Mouse (Mus musculus) liver, postnatal 0 days (tissue): Measurements from ENCODE around the gene Mylip.

Experiments used
- CTCF ChIP-seq: sonication (generic); IDR thresholded peaks from 2 replicates; pipeline ENCODE4 v1.5.1; 2016; ENCODE audit warnings: antibody characterized with exemption, low read depth
- EP300 ChIP-seq: IDR thresholded peaks from 2 replicates; pipeline ENCODE4 v1.6.1; 2016; ENCODE audit warnings: antibody characterized with exemption, low read depth, mild to moderate bottlenecking

- no peak for TF ChIP-seq CTCF
- TF ChIP-seq EP300: no peak
Measured at GRCm38 (mm10) chr13:45358208-45358607, 31.3 kb upstream of the Mylip start.
